Mouse (Mus musculus): ENCODE measurements around the gene Ddx43. TPM values are rescaled to one million over a fixed set of nuclear protein-coding genes. Genes with fewer than 3 reads are reported as not detected.
A peak's percentile ranks its signal among the peaks of the same experiment; 100 is the strongest.

Ddx43 gene
- polyA plus RNA-seq, 1 experiment = not detected

DNA sequence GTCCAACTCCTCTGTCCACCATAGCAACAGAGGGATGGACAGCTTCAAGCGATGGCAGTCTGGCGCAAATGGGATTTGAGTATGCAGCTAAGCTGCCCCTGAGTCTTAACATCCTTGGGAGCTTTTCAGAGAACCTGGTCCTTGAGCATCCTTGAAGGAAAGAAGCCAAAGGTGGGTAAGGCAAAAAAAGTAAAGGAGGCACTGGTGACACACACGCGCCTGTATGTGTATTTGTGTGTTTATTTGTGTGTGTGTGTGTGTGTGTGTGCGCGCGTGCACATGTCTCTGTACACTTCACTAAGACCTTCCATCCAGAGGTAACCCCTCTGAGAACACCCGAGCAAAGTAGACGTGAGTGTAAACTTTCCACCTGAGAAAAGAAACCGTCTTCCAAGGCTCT lies 1.8 kb upstream of the Ddx43 start:
- H3K27ac ChIP-seq (replicated peaks; ENCODE audit: low read depth, low read length) = no peak overlapping the region
- H3K4me1 ChIP-seq (ENCODE audit: control insufficient read depth, insufficient read depth, insufficient read length, low read length) = no peaks in the 10 kb centered on the region
- no peak overlapping the region for H3K4me3 ChIP-seq (ENCODE audit: insufficient read depth, low read depth, low read length)

DNA sequence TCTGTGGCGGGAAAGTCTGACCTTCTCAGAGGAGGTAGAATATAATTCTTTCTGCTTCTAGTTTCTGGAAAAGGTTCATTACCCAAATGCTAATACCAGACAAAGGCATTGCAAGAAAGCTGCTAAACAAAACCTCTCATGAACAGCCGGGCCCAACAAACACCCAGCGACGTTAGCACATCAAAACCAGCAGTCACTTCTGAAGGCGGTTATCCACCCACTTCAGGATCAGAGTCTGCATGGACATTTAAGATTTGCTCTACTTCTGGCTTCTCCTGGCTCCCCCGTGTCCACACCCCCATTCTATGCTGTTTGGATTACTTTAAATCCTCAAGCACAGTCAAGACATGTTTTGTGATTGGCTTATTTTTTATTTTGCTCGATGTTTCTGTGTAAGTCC lies 975 bp upstream of the Ddx43 start:
- Histone ChIP-seq H3K27ac (replicated peaks; ENCODE audit: low read depth, low read length) (no peak overlapping the region), H3K4me1 (ENCODE audit: control insufficient read depth, insufficient read depth, insufficient read length, low read length) (no peaks in the 10 kb centered on the region)

DNA sequence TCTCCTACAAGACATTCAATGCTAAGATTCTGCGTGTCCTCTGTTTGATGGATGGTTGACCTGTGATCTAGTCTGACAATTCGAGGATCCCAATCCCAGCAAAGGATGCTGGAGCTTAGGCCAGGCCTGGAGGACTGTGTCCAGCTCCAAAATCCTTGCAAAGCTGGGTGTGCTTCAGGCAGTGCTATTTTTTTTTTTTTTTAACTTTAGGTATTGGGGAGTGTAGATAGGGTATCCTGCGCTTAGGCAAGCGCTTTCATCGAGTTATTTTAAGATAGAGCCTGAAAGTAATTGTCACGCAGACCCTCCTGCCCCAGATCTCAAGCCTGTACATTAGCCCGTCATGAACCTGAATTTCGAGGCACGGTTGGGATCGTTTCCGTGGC lies 340 bp upstream of the Ddx43 start:
- H3K4me1 ChIP-seq (ENCODE audit: control insufficient read depth, insufficient read depth, insufficient read length, low read length) = no peaks in the 10 kb centered on the region
- H3K4me3 ChIP-seq (ENCODE audit: insufficient read depth, low read depth, low read length) = peak overlapping the region; percentile 48
- H3K27ac ChIP-seq (replicated peaks; ENCODE audit: low read depth, low read length) = no peak overlapping the region

More for the DNA sequence above, 975 bp upstream of the Ddx43 start:
- H3K4me3 ChIP-seq (ENCODE audit: insufficient read depth, low read depth, low read length) = no peak overlapping the region

DNA sequence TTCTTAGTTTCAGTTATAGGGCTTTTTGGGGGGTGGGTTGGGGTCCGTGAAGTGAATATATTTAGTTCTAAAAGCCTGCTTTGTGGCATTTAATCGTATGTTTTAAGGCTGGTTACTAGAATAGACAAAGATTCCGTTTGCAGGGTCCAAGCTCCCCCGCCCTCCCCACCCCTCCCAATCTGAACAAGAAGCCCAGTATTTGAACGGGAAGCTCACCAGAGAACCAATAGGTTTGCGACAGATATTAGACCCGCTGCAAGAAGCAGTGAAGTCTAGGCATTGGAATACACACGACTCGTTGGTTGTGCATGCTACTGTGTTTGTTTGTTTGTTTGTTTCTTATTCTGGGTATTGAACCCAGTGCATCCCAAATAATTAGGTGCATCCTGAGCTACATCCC lies 940 bp downstream of the Ddx43 start:
- H3K27ac ChIP-seq (replicated peaks; ENCODE audit: low read depth, low read length) = no peak overlapping the region
- H3K4me1 ChIP-seq (ENCODE audit: control insufficient read depth, insufficient read depth, insufficient read length, low read length) = no peaks in the 10 kb centered on the region
- H3K4me3 ChIP-seq (ENCODE audit: insufficient read depth, low read depth, low read length) = no peak overlapping the region

DNA sequence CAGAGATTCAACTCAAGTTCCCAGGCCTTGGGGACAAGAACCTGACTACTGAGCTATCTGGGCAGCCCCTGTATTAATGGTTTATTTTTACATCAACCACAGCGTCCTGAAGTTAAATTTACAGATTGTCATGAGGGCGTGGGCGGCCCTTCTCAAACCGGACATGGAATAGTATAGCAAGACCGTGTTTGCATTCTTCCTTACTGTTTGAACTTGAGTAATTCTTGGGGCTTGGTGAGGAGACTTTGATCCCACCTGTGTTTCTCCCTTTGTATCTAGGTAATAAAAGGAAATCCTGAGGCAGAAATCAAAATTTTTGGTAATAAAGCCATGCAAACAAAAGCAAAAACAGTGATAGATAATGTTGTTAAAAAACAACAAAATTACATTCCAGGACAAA lies 5.0 kb downstream of the Ddx43 start:
- Histone ChIP-seq H3K4me1 (ENCODE audit: control insufficient read depth, insufficient read depth, insufficient read length, low read length) (no peaks in the 10 kb centered on the region), H3K27ac (replicated peaks; ENCODE audit: low read depth, low read length) (no peak overlapping the region), H3K4me3 (ENCODE audit: insufficient read depth, low read depth, low read length) (no peak overlapping the region)

DNA sequence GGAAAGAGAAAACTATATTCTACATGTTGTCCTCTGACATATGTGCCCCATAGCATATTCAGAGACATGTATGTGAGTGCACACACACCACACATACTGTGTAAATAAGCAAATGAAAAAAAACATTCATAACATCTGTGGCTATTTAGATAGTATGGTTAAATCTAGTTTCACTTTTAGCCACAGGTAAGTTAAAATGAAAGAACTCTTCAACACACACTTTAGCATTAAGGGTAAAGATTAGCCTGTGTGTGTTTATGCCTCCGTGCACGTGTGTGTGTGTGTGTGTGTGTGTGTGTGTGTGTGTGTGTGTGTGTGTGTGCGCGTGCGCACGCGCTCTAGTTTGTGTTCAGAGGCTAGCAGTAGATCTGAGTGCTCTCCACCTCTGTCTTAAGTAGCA lies 6.0 kb downstream of the Ddx43 start:
- H3K27ac ChIP-seq (replicated peaks; ENCODE audit: low read depth, low read length) = no peak overlapping the region
- no peaks in the 10 kb centered on the region for H3K4me1 ChIP-seq (ENCODE audit: control insufficient read depth, insufficient read depth, insufficient read length, low read length)

DNA sequence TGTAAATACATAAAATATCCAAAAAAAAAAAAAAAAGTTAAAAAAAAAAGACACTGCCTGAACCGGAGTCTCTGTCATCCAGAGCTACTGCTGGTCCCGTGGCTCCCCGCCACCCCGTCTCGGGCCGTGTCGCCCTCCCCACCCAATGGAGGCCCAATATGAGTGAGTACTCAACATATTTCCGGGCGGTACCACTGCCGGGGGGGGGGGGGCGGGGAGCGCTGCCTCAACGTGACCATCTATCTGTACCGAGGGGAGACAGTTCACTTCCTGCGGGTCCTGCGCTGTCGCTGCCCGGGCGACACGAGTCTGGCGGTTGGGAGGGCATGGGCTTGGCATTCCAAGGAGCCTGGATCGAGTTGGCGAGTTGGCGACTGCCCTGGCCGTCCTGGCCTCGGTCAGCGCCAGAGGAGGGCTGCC lies 31.8 kb downstream of the Ddx43 start:
- Histone ChIP-seq H3K4me3 (ENCODE audit: insufficient read depth, low read depth, low read length) (peak overlapping the region; percentile 41), H3K4me1 (ENCODE audit: control insufficient read depth, insufficient read depth, insufficient read length, low read length) (no peaks in the 10 kb centered on the region), H3K27ac (replicated peaks; ENCODE audit: low read depth, low read length) (no peak overlapping the region)

More for the DNA sequence above, 6.0 kb downstream of the Ddx43 start:
- no peak overlapping the region for H3K4me3 ChIP-seq (ENCODE audit: insufficient read depth, low read depth, low read length)

DNA sequence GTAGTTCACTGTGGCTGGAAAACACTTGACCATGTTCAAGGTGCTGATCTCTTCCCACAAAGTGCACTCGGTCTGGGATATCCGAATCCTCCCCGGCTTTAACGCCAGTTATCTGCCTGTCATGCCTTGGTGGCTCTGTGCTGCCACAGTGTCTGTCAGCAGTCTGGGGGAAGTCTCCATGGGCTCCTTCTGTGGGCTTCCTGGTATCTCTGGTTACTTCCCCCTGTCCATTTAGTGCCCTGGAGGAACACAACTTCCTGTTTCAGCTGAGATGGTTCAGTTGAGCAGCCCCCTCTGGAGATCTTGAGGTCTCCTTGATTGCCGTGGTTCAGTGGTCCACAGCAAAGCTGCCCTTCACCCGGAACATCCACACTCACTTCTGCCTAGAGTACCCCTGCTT lies 32.6 kb downstream of the Ddx43 start:
- Histone ChIP-seq H3K27ac (replicated peaks; ENCODE audit: low read depth, low read length) (no peak overlapping the region; the same call in 1 of the 2 replicates), H3K4me3 (ENCODE audit: insufficient read depth, low read depth, low read length) (no peak overlapping the region), H3K4me1 (ENCODE audit: control insufficient read depth, insufficient read depth, insufficient read length, low read length) (no peaks in the 10 kb centered on the region)

DNA sequence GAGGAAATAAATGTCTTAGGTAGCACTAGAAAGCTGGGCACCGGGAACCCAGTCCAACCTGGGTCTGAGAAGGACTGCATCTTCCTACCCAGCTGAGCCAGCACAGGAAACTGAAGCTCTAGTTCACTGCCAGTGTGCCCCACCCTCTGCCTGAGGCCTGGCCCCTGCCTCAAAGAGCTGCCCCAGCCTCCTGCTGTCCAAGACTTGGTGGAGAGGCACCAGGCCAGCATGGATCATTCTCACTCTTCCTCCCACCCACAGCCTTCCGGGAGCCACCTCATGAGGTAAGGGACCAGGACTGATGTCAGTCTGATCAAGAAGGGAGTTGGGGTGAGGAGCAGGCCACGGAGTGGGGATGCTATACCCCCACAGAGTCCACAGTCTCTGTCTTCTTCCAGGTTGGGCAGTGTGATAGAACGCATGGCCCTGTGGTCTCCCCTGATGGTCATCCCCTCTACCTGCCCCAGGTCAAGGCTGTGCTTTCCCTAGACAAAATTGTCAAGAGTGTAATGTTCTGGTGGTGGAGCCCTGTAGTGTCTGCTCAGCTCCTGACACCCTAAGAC lies 33.4 kb downstream of the Ddx43 start:
- Histone ChIP-seq H3K27ac (replicated peaks; ENCODE audit: low read depth, low read length) (no peak overlapping the region), H3K4me1 (ENCODE audit: control insufficient read depth, insufficient read depth, insufficient read length, low read length) (no peaks in the 10 kb centered on the region), H3K4me3 (ENCODE audit: insufficient read depth, low read depth, low read length) (no peak overlapping the region)

DNA sequence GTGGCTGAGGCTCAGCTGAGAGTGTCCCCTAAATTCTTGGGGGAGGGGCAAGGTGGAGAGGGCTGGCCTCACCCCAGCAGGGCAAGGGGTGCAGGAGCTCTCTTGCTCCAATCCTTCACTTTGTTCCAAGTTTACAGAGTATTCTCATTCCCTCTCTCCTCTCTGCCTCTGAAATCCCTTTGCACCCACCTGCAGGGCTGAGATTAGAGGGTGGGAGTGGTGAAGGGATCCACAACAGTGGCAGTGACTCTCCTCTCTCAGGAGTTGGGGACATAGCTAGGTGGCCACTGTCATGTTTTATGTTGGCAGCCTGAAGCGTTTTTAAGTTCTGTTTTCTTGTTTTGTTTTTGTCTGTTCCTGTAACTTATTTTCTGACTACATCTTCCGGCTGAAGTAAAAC lies 34.0 kb downstream of the Ddx43 start:
- no peaks in the 10 kb centered on the region for H3K4me1 ChIP-seq (ENCODE audit: control insufficient read depth, insufficient read depth, insufficient read length, low read length)
- no peak overlapping the region for H3K27ac ChIP-seq (replicated peaks; ENCODE audit: low read depth, low read length)
- H3K4me3 ChIP-seq (ENCODE audit: insufficient read depth, low read depth, low read length) = no peak overlapping the region

DNA sequence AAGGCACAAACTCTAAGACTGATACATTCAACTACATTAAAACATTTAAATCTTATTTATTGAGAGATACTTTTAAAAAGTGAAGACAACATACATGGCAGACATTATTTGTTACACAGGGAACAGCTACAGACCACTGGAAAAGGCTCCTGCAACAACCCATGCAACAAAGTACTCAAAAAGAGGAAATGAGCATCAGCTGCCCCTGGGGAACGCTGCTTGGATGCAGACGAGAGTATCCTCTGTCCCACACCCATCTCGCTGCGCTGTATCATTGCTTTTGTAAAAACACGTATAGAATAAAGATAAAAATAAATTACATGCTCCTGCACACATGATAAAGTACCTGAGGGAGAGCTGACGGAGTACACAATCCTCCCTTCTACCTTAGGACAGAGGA lies 34.9 kb downstream of the Ddx43 start:
- Histone ChIP-seq H3K4me3 (ENCODE audit: insufficient read depth, low read depth, low read length) (no peak overlapping the region), H3K4me1 (ENCODE audit: control insufficient read depth, insufficient read depth, insufficient read length, low read length) (no peaks in the 10 kb centered on the region), H3K27ac (replicated peaks; ENCODE audit: low read depth, low read length) (no peak overlapping the region)

DNA sequence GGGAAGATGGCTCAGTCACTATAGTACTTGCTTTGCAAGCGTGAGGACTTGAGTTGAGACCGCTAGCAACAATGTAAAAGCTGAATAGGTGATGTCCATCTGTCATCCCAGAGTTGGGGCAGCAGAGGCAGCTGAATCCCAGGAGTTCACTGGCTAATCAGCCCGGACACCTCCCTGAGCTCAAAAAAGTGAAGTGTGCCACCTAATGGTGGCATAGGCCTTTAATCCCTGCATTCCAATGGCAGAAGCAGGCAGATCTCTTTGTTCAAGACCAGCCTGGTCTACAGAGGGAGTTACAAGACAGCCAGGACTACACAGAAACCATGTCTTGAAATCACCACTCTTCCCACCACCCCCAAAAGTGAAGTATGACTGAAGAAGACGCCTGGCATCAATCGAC lies 36.9 kb downstream of the Ddx43 start:
- no peak overlapping the region for H3K27ac ChIP-seq (replicated peaks; ENCODE audit: low read depth, low read length)
- H3K4me1 ChIP-seq (ENCODE audit: control insufficient read depth, insufficient read depth, insufficient read length, low read length) = no peaks in the 10 kb centered on the region
- H3K4me3 ChIP-seq (ENCODE audit: insufficient read depth, low read depth, low read length) = no peak overlapping the region

DNA sequence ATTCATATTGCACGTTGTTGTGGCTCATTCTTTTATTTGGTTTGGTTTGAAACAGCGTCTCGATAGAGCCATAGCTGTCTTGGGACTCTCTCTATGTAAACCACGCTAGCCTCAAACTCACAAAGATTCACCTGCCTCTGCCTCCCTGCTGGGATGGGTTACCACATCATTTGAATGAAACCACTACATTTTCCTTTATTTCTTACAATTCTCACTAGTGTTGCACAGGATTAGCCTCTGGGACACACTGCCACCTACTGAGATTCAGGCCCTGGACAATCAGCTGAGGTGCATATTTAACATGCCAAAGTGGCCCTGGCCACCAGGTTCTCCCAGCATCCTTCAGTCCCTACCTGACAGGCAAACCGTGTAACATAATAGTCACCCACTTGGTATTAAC lies 43.8 kb downstream of the Ddx43 start:
- H3K27ac ChIP-seq (replicated peaks; ENCODE audit: low read depth, low read length) = no peak overlapping the region

DNA sequence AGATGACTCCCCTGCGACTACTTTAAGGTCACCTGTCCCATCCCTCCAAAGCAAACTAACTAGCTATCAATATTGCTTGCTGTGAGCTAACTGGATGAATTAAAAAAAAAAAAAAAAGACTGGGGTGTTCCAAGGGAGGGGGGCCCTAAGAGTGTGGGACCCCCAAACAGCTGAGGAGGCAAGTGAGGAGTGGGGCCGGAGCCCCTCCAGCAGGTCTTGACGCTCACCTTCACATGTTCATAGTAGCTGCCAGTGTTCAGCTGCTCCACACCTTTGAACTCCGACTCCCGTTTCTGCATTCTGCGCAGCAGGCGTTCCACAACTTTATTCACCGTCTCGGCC lies 46.6 kb downstream of the Ddx43 start:
- H3K4me1 ChIP-seq (ENCODE audit: control insufficient read depth, insufficient read depth, insufficient read length, low read length) = peaks cover 2% of the 10 kb centered on the region
- no peak overlapping the region for H3K27ac ChIP-seq (replicated peaks; ENCODE audit: low read depth, low read length)
- peak overlapping the region; percentile 59 for H3K4me3 ChIP-seq (ENCODE audit: insufficient read depth, low read depth, low read length)

More for the DNA sequence above, 43.8 kb downstream of the Ddx43 start:
- H3K4me3 ChIP-seq (ENCODE audit: insufficient read depth, low read depth, low read length) = no peak overlapping the region
- peaks cover 2% of the 10 kb centered on the region for H3K4me1 ChIP-seq (ENCODE audit: control insufficient read depth, insufficient read depth, insufficient read length, low read length)

DNA sequence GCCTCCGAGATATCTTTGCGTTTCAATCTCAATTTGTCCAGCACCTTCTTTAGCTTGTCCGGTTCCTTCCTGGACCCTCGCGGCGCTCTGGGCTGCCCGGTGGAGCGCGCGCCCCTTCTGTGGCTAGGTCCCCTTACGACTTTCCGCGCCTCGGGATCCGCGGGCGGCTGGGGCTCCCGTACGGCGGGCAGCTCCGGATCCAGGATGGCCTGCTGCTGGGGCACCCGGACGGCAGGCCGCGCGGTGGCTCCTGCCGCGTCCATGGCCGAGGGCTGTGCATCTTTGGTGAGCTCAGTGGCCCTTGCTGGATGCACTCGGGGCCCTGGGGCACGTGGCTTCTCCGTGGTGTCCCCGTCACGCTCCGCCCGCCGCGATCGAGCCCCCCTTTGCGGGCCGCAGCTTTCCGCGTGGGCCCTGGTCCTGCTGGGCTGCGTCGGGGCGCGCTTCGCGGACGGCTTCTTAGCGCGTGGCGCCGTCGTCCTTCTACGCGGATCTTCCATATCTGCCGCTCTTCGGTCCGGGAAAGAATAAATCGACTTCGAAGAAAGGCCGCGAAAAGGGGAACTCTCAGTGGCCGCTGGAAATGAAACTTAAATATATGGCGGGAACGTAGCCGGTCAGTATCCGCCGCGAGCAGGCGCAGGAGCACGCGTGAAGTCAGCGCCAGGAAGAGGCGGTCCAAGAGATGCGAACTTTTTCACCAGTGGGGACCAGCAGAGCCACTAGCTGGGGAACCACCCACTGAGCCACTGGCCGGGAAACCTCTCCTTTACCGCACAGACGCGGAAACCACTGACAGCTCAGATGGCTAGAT lies 47.2 kb downstream of the Ddx43 start, which contains the start of gene Cgas:
Cgas (minus strand) TSS at position 659 of the 814 bp plus-strand sequence.
- H3K27ac ChIP-seq (replicated peaks; ENCODE audit: low read depth, low read length) = no peak within 1 kb of the TSS
- H3K4me3 ChIP-seq (ENCODE audit: insufficient read depth, low read depth, low read length) = peak within 1 kb of the TSS; percentile 59
- peaks cover 5% of the 10 kb centered on the region for H3K4me1 ChIP-seq (ENCODE audit: control insufficient read depth, insufficient read depth, insufficient read length, low read length)

DNA sequence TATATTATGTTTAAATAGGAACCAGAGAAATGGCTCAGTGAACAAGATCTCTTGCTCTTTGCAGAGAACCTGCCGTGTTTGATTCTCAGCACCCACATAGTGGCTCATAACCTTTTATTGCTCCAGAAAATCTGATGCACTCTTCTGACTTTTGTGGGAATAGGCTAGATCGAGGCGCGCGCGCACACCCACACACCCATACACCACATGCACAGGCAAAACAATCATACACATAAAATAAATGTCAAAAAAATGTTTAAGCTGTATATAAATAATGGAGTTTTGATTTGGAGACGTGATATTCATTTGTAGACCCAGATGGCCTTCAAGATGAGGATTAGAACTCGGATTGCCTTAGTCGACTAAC lies 52.0 kb downstream of the Ddx43 start:
- H3K4me1 ChIP-seq (ENCODE audit: control insufficient read depth, insufficient read depth, insufficient read length, low read length) = peaks cover 5% of the 10 kb centered on the region; the same call in 1 of the 2 replicates
- H3K27ac ChIP-seq (replicated peaks; ENCODE audit: low read depth, low read length) = no peak overlapping the region
- peak overlapping the region; percentile 91 for H3K4me3 ChIP-seq (ENCODE audit: insufficient read depth, low read depth, low read length)

Data from brown adipose tissue, adult 24 weeks (tissue).